Mouse (Mus musculus) kidney, postnatal 14 days (tissue): ENCODE results near the gene Pcnx2.

Experiments
- DNase-seq: peaks from one replicate; pipeline ENCODE4 v3.0.0; 2022; ENCODE audit warnings: mixed read lengths

Pcnx2 gene

DNA sequence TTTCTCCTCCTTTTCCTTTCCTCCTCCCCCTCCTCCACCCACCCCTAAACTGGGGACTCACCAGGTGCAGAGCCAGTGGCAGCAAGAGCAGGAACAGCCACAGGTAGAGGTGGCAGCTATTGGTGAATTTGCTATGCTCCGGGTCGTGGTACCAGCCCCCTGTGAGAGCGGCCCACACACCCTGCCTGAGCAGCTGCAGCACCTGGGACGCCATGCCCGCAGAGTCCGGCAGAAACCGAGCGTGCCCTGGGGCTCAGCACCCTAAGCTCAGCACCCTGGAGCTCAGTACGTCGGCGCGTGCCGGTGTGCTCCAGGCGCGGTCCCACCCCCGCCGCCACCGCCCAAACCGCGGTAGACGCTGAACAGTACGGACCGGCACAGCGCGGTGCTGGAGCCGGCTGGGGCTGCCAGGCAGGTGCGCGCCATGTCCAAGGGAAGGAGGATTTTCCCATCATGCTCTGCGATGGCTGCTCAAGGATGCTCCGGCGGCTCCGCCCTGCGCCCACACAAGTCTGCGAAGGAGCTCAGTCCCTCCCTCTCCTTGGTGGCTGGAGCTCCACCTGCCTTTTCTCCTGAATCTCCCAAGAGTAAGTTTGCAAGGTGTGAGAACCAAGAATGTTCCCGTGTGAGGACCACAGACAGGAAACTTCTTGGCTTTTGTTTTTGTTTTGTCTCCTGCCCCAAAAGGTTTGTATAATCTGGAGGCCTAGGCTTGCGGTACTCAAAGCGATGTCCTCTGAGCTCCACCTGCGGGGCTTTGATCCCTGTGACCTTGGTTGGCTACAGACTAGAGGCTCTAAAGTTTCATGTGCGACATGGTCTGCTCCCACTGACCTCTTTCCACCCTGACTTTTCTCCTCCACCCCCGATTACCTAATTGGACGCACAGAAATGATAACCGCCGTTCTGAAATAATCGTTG lies at the start of gene Pcnx2:
Gene Pcnx2, minus strand, starts transcription at position 450 of the 921 bp plus-strand sequence.
- DNase-seq = no peak

DNA sequence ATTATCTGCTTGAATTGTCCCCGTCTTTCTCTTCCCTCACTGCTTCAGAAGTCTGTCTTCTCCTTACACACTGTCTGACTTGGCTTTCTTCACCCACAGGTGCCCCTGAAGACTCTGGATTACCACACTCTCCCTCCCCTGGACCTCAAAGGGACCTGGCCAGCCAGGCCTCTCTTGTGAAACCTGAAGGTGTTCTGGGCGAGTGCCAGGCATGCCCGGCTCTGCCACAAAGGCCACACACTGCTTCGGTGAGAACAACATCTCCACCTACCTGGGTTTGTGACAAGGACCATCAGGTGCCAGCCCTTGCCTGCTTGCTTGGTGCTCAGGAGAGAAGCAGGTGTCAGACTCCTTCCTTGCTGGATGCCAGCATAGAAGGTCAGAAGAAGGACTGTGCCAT lies 46.4 kb upstream of the Pcnx2 start:
- DNase-seq = no peak

DNA sequence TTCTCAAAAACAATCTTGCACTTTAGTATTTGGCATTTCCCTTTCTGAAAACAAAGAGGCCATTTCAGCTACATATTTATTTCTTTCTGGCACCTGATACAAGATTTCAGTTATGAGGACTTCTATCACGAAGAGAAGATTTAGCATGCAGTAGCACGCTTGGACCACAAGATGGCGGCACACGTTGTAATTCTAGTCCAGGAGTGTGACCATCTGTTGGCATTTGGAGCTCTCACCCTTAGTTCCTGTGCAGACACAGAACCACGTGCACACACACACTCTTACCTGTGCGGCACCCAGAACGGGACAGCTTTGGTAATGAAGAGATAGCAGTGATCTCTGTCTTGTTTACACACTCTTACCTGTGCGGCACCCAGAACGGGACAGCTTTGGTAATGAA lies 37.5 kb upstream of the Pcnx2 start:
- DNase-seq = peak; percentile 68

DNA sequence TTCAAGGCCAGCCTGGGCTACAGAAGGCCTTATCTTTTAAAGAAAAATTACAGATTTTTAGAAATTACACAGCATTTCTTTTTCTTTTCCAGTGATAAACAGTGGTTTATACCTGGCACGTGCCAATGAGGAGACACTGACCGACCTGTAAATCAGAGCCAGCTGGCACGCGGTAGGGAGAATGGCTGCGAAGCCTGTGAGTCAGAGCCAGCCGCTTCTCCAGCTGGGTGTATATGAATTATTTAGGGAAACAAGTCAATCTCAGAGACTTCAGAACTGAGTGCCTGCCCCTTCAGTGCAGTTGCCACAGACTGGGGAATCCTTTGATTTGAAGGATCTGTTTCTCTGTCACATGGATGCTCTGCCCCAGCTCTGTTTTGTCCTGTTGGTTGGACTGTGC lies 33.7 kb upstream of the Pcnx2 start:
- no peak for DNase-seq

DNA sequence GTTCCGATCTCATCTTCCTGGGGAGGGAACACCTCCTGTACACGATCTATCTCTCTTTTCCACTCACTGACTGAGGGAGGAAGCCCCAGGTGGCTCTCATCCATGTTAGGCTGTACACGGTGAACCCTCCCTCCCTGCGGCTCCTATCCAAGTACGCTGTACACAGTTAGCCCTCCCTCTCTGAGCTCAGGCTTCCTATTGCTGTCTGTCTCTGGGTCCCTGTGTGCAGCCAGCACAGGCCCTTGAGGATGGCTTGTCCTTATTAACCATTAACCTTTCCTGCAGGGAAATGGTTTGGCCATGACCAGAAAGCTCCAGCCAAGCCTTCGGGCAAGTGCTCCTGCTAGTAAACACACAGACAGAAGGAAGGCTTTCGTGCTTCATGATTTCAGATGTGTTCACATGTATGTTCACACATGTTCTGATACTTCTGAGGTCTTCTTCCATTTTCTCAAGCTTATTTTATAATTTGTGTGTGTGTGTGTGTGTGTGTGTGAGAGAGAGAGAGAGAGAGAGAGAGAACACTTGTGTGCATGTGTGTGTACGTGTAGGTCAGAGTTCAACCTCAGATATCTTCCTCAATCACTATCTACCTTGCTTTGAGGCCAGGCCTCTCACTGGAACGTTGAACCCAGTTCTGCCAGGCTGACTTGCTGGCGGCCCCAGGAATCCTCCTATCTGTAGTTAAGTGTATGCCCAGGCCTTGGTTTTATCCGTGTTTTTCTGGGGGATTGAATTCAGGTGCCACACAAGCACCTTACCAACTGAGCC lies 32.3 kb upstream of the Pcnx2 start:
- DNase-seq = peak; percentile 75

DNA sequence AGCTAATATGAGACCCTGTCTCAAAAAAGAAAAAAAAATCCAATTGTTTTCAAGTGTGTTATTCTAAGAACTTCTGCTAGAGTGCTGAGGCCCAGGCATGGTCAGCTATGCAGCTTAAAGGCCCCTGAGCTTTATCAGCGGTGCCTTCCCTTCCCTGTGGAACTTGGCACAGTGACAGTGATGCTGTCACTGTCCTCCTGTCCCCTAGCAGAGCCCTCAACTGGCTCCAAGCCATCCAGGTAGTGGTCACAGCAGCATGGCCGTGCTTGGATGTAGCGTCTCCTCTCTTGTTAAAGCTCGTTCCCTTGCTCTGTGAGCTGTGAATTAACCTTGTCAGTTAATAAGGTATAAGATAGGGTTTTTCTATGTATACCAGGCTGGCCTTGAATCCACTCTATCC lies 28.5 kb upstream of the Pcnx2 start:
- DNase-seq = no peak

DNA sequence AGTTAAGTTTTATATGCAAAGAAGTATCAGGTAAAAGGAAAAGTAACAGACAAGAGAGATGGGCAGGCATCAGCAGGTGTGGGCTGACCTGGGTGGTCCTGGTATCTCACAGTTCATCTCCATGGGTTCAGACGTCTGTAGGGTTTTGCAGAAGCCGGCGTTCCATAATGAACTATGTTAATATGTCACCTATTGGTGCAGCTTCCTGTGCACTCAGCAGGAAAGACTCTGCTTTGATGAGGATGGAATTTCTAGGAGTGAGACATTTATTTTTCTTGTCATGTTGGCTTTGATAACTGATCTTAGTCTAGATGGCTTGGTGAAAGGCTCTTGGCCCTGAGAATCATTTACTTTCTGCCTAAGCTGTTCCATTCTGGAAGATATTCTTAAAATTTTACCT lies 24.2 kb upstream of the Pcnx2 start:
- peak; percentile 30 for DNase-seq

DNA sequence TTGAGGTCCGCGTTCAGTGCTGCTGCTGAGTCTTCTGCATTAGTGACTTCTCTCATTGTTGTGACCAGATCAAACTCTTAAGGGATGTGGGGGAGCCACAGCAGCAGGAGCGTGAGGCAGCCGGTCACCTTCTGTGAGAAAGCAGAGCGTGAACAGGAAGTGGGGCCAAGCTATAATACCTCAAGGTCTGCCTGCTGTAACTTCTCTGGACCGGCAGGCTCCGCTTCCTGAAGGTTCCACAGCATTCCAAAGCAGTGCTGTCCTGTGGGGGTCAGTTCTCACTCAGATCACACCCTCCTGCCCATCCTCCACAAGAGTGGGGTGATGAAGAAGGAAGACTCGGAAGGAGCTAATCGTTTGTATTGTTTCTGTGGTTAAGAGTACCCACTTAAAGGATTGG lies 22.6 kb upstream of the Pcnx2 start:
- peak; percentile 52 for DNase-seq

DNA sequence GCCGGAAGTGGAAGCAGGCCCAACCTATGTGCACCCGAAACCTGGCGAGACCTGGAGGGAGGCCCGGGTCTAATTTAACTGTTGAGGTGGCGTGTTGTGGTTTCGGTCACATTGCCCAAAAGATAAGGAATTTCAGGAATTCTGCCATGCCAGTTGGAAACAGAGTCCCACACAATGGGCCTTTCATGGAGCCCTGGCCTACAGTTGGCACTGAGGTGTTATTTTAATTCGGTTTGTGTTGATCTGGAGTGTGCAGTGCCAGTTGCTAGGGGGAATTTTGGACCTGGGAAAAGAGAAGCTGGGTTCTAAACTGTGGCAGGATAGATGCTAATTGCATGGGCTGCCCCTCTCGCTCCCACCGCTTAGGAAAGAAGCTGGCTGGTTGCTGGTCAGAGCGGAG lies 22.2 kb upstream of the Pcnx2 start:
- no peak for DNase-seq

DNA sequence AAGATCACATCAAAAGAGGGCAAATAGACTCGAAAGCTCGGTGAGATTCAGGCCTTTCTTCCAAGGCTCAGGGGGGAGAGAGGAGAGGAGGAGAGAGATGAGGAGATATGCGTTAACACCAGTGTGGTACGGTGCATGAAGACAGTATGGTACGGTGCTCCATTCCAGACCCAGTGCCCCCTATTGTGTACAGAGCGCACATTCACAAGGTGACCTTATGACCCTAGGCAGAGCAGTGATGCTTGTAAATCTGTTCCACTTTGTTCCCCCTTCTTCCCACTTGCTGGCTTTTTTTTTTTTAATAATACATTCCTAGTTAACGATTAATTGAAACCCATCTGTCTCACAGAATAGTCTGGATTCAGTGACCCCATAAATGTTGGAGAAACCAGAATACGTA lies 21.4 kb upstream of the Pcnx2 start:
- DNase-seq = peak; percentile 44

DNA sequence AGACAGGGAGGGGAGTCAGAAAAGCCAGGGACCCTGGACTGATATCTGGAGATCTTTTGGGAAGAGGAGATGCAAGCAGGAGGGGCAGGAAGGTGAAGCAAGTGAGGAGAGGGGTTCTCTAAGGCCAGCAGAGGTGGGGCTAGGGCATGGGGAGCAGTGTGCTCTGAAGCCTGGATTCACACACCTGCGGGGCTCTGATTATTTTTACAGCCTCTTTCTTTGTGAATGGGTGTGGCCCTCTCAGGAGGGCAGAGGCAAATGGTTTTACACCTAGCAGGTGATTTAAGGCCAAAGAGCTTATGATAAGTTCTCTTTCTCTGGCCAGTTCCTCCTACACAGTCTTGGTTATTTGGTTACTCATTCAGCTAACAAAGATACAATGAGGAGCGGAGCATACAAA lies 20.6 kb upstream of the Pcnx2 start:
- DNase-seq = peak; percentile 18

DNA sequence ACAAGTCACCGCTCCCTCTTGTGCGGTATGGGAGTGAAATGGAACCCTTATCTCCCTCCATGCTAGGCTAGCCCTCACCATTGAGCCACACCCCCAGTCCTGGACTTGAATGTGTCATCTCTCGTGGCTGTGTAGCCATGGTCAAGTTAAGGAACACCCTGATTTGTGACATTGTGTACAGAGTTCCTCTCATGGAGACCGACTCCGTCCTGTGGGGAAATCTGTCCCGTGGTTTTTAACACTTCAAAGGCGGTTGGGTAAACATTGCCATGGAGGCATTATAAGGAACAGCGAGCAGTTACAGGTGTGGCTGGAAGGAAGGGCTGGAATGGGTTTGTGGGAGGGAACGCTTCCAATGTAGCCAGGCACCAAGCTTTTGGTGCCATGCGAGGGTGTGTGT lies 18.9 kb upstream of the Pcnx2 start:
- no peak for DNase-seq

DNA sequence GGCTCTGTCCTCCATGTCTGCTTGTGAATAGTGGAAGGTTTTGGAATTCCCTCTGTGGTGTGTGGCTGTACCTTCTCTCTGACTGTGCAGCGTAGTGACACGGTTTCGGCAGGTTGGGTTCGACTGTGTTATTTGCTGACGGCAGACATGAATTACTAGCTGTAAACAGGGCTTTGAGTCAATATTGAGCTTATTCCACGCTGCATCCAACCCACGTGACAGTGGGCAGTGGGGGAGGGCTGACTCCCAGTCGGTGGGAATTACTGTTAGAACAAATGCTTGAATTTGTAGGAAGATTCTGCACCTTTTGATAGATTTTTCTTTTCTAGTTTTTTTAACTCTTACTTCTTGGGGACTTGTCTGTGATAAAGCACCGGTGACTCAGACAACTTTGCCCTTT lies 16.3 kb upstream of the Pcnx2 start:
- DNase-seq = no peak

DNA sequence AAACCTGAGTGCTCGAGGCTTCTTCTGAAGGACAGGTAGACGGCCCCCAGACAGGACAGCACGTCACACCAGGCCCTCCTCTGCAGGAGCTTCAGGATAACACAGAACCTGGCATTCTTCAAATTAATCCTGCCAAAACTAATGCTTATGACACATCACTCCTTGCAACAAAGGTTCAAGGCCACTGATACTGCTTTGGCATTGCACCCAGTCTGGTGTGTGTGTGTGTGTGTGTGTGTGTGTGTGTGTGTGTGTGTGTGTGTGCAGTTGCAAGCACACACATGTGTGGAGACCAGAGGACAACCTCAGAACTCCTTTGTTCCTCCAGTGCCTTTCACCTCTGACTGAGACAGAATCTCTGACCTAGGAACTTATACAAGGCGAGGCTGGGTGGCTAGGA lies 15.1 kb upstream of the Pcnx2 start:
- DNase-seq = no peak

DNA sequence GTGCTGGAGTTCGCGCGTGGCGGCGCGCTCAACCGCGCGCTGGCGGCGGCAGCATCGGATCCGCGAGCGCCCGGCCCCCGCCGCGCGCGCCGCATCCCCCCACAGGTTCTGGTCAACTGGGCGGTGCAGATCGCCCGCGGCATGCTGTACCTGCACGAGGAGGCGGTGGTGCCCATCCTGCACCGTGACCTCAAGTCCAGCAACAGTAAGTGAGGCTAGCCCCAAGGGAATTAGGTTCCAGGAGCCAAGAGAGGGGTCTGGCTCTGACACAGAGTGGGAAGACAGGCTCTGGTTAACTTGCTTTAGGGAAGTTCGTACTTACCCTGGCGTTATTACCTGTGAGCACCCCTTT lies 13.1 kb upstream of the Pcnx2 start:
- peak; percentile 42 for DNase-seq

DNA sequence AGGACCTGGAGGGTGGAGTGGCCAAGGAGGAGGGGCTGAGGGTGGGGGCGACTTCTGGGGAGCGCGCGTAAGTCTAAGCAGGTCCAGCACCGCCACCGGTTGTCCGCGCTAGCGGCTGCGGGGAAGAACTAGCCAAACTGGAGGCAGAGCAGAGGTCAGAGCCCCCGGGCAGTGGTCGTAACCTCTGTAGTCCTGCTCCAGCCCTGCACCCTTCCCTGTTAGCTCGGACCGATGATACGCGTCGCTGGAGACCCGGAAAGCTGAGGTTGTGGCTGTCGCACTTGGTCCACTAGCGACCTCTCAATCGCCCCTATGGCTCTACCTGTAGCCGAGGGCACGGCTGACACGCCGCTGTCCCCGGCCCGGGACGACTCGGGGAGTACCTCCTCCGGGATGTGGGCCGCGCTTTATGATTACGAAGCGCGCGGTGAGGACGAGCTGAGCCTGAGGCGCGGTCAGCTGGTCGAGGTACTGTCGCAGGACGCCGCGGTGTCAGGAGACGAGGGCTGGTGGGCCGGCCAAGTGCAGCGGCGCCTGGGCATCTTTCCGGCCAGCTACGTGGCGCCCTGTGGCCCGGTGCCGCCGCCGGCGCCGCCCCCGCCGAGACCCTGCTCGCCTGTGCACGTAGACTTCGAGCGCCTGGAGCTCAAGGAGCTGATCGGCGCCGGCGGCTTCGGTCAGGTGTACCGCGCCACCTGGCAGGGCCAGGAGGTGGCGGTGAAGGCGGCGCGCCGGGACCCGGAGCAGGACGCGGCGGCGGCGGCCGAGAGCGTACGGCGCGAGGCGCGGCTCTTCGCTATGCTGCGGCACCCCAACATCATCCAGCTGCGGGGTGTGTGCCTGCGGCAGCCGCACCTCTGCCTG lies 12.5 kb upstream of the Pcnx2 start, which contains the start of gene Map3k21:
Gene Map3k21, plus strand, starts transcription at position 86 of the 864 bp plus-strand sequence.
- peak; percentile 46 for DNase-seq

DNA sequence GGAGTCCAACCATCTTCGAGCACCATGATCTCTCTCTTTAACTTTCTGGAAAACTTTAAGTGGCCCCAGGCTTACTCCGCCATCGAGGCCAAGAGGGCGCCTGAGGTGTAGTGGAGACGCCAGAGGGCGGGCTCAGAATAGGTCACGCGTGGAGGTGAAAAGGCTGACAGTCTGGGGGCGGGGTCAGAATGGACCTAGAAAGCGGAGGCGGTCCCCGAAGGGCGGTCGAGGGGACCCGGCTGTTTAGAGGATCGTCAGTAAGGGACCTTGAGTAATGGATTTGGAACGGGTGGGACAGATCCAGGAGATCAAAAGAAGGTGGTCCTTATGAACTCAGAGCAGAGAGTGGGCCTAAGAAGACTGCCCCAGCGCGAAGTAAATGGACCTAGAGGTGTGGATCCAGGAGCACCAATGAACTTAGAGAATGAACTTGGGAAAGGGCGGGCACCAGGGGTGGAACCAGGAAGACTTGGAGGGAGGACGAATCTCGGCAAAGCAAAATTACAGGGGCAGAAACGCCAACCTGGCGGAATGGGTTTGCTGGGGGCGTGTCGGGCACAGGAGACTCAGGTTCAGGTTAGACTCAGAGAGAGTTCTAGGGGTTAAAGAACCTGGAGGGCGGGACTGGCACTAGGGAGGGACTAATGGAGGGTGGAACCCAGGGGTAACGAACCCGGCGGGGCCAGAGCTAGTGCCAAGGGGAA lies 11.7 kb upstream of the Pcnx2 start:
- peak; percentile 92 for DNase-seq

DNA sequence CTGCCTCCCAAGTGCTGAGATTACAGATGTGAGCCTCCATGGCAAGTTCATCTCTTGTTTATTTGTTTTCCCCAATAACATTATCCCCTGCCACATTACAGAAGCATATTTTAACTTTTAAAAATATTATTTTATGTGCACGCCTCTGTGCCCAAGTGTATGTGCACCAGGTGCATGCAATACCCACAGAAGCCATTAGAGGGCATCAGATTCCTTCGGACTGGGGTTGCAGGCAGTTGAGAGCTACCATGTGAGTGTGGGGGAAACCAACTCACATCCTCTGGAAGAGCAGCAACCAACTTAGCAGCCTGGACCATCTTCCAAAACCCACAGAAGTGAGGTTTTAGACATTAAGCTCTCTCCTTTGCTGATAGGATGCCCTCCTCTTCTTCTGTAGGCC lies 9.2 kb upstream of the Pcnx2 start:
- DNase-seq = no peak

DNA sequence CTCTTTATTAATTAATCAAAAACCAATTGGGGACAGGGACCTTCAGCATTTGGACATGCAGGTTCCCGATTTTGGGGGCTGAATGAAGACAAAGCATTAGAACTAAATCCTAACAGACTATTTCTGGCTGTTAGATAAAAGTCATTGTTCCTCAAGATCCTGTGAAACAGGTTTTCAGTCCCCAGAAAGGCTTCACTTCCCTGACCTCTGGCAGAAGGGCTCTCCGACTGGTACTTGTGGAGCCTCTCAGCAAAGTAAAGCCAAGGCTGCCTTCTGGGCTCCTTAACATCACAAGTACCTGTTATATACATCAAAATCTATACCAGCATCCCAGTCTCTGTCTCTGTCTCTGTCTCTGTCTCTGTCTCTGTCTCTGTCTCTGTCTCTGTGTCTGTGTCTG lies 7.2 kb upstream of the Pcnx2 start:
- DNase-seq = no peak

DNA sequence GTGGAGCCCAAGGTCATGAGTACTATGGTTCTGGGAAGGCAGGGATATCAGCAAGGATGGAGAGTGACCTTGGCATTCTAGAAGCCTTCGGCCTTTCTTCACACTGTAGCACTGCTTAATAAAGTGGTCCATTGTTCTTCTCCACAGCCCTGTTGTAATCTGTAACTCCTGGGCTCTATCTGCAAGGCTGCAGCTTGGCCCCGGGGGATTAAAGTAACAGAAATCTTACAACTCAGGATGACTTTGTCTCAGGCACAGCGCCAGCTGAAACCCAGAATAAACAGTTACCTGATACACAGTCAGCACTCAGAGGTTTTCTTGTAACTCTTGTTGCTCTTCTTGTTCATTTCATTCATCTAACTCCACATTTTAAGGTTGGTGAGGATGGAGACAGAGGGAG lies 4.4 kb upstream of the Pcnx2 start:
- DNase-seq = no peak

DNA sequence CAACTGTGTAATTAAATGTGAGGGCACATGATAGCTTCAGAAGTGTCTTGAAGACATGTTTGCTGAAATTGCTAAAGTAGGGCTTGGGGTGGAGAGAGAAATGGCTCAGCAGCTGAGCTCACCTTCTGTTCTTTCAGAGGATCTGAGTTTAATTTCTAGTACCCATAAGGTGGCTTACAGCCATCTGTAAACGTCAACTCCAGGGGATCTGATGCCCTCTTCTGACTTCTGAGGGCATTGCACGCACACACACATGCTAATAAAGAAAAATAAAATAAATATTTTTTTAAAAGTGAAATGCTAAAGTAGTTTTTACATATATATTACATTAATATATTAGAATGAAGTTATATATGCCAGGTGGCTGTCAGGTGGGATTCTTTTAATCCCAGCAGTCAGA lies 3.0 kb upstream of the Pcnx2 start:
- DNase-seq = no peak

DNA sequence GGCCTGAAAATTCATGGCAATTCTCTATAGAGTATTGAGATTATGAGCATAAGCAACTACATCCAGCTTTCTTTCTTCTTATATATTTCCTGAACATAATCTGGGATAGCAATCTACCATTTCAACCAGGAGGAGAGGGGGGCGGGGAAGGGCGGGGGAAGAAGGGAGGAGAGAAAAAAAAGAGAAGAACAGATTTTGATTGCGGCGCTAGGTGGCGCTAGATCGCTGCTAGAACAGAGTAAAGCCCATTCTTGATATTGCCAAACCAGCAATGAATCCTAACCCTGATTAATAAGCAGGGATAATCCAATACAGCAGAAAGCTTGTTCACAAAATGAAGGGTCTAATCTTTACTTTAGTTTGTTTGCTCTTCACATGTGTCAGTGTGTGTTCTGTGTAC lies 782 bp upstream of the Pcnx2 start:
- DNase-seq = peak; percentile 52

DNA sequence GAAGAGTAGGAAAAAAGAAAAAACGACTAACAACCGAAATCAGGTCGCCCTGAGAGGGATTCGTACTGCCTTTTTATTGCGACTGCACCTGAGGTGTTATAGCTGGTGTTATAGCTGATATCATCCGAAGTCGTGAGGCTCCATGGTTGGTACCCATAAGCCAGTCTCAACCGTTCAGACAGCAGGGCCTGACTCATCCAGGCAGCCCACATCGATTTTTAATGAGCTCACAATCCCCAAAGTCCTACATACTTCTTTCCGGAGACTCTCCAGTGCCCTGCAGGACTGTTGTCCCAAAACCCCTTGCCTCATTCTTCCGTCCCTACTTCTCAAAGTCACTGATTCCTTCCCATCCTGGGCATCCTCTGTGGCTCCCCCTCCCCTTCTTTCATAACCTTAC lies 729 bp downstream of the Pcnx2 start:
- no peak for DNase-seq
